In the genomic region with DNA sequence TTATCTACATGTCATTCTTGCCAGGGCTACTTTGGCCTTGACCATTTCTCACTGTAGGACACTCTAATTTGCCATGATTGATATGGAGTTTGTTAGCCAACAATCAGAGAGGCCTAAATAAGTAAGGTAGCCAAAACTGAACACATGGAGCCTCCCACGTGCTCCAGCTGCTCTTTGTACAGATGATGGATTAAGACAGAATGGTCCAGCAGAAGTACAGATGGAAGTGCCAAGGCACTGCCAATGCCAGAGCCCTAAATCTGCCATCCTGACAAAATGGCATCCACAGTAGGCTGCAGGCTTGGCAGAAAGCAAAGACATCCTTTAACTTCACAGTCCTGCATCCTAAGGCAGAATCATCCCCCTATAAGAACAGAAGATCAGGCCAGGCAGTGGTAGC, we compare ENCODE assay signal across 19 mouse cellular contexts.
A peak's percentile ranks its signal among the peaks of the same experiment; 100 is the strongest.
DNase-seq lines count a peak whose midpoint lies in the region; ATAC-seq and TF ChIP-seq lines count a peak whose summit lies in the region.
"Had no signal": no experiment of that assay in that cellular context is flagged by ENCODE, and none has a peak within 500 bp of the region (broad histone marks: within the 10 kb centered on the region; RNA-seq: fewer than 3 reads in every experiment).

No protein-coding gene starts in this region.

- 65% methylated on average over 1 of the region's 1 CpGs for WGBS in hindbrain, embryonic 13.5 days
- 59% methylated on average over 1 of the region's 1 CpGs for WGBS in hindbrain, embryonic 10.5 days
- 50% methylated on average over 1 of the region's 1 CpGs for WGBS in forebrain, postnatal 0 days

- H3K36me3 ChIP-seq in hindbrain, embryonic 13.5 days, result no peaks in the 10 kb centered on the region
- H3K36me3 ChIP-seq in hindbrain, embryonic 10.5 days, result no peaks in the 10 kb centered on the region
- H3K36me3 ChIP-seq in forebrain, postnatal 0 days (ENCODE audit: insufficient read depth), result no peaks in the 10 kb centered on the region
- H3K36me3 ChIP-seq: heart, embryonic 12.5 days; limb, embryonic 12.5 days; liver, embryonic 15.5 days; midbrain, embryonic 15.5 days; neural tube, embryonic 12.5 days had no signal

- H3K4me2 ChIP-seq in hindbrain, embryonic 13.5 days, result no peak overlapping the region
- H3K4me2 ChIP-seq in forebrain, postnatal 0 days (ENCODE audit: low read depth), result no peak overlapping the region
- H3K4me2 ChIP-seq: heart, embryonic 12.5 days; limb, embryonic 12.5 days; liver, embryonic 15.5 days; midbrain, embryonic 15.5 days; neural tube, embryonic 12.5 days had no signal

- H3K4me1 ChIP-seq in hindbrain, embryonic 13.5 days (replicated peaks), result no peaks in the 10 kb centered on the region
- no peaks in the 10 kb centered on the region for H3K4me1 ChIP-seq in hindbrain, embryonic 10.5 days (replicated peaks)
- no peaks in the 10 kb centered on the region for H3K4me1 ChIP-seq in forebrain, postnatal 0 days (ENCODE audit: insufficient read depth)
- H3K4me1 ChIP-seq: heart, embryonic 12.5 days; limb, embryonic 12.5 days; liver, embryonic 15.5 days; megakaryocyte, embryonic 14.5 days; midbrain, embryonic 15.5 days; neural tube, embryonic 12.5 days had no signal

- no peaks in the 10 kb centered on the region for H3K9me3 ChIP-seq in hindbrain, embryonic 13.5 days
- no peaks in the 10 kb centered on the region for H3K9me3 ChIP-seq in hindbrain, embryonic 10.5 days
- H3K9me3 ChIP-seq in forebrain, postnatal 0 days (ENCODE audit: low read length), result no peaks in the 10 kb centered on the region
- H3K9me3 ChIP-seq: heart, embryonic 12.5 days; limb, embryonic 12.5 days; liver, embryonic 15.5 days; megakaryocyte, embryonic 14.5 days; midbrain, embryonic 15.5 days; neural tube, embryonic 12.5 days had no signal

- ATAC-seq in hindbrain, embryonic 13.5 days (ENCODE audit: low FRiP score), result peak; percentile 32; the same call in 1 of the 2 replicates
- peak; percentile 64 for ATAC-seq in forebrain, postnatal 0 days
- ATAC-seq: intestine, embryonic 16.5 days; lung, postnatal 0 days; midbrain, embryonic 15.5 days had no signal

- no peak overlapping the region for H3K4me3 ChIP-seq in hindbrain, embryonic 13.5 days
- H3K4me3 ChIP-seq in hindbrain, embryonic 10.5 days, result no peak overlapping the region
- H3K4me3 ChIP-seq in forebrain, postnatal 0 days (ENCODE audit: low read depth, low read length), result no peak overlapping the region
- H3K4me3 ChIP-seq: erythroblast, embryonic 14.5 days; heart, embryonic 12.5 days; limb, embryonic 12.5 days; liver, embryonic 15.5 days; megakaryocyte, embryonic 14.5 days; midbrain, embryonic 15.5 days; neural tube, embryonic 12.5 days had no signal

- no peak for TF ChIP-seq POLR2A in brain, embryonic 14.5 days (IDR thresholded peaks at IDR 0.05; ENCODE audit: borderline replicate concordance, extremely low read depth, insufficient read depth, insufficient read length, poor library complexity, severe bottlenecking)

- DNase-seq in hindbrain, embryonic 10.5 days (ENCODE audit: low spot score), result no peak
- DNase-seq in brain, embryonic 14.5 days (ENCODE audit: low read depth), result peak; percentile 60
- peak; percentile 28 for DNase-seq in forebrain, postnatal 0 days
- DNase-seq in layer of hippocampus, adult 9-11 months, result peak; percentile 57
- DNase-seq in thymus, postnatal 10 days (ENCODE audit: low spot score in 2 of 2), result no peak
- no peak for DNase-seq in frontal cortex, postnatal 14 days (ENCODE audit: low spot score in 2 of 2)
- DNase-seq: cerebellum, adult 11 months; kidney, postnatal 14 days; thymus, postnatal 36 days had no signal

- H3K27ac ChIP-seq in hindbrain, embryonic 13.5 days, result no peak overlapping the region
- no peak overlapping the region for H3K27ac ChIP-seq in hindbrain, embryonic 10.5 days
- no peak overlapping the region for H3K27ac ChIP-seq in forebrain, postnatal 0 days (ENCODE audit: low read depth, low read length)
- H3K27ac ChIP-seq: limb, embryonic 12.5 days; liver, embryonic 15.5 days; midbrain, embryonic 15.5 days; neural tube, embryonic 12.5 days had no signal

- no peaks in the 10 kb centered on the region for H3K27me3 ChIP-seq in hindbrain, embryonic 13.5 days
- H3K27me3 ChIP-seq in hindbrain, embryonic 10.5 days (ENCODE audit: insufficient read depth, poor library complexity, severe bottlenecking), result no peaks in the 10 kb centered on the region
- H3K27me3 ChIP-seq in forebrain, postnatal 0 days (ENCODE audit: insufficient read depth, low read length), result no peaks in the 10 kb centered on the region
- H3K27me3 ChIP-seq: heart, embryonic 12.5 days; limb, embryonic 12.5 days; liver, embryonic 15.5 days; megakaryocyte, embryonic 14.5 days; midbrain, embryonic 15.5 days; neural tube, embryonic 12.5 days had no signal

- H3K9ac ChIP-seq in hindbrain, embryonic 13.5 days, result no peak overlapping the region
- no peak overlapping the region for H3K9ac ChIP-seq in forebrain, postnatal 0 days
- H3K9ac ChIP-seq: heart, embryonic 12.5 days; limb, embryonic 12.5 days; liver, embryonic 15.5 days; midbrain, embryonic 15.5 days; neural tube, embryonic 12.5 days had no signal

- no peak for TF ChIP-seq CTCF in brain, embryonic 14.5 days (IDR thresholded peaks at IDR 0.05; ENCODE audit: borderline replicate concordance, extremely low read depth, insufficient read depth, insufficient read length)
- TF ChIP-seq CTCF in forebrain, postnatal 0 days (IDR thresholded peaks at IDR 0.05; ENCODE audit: low read depth), result no peak

Comparison
In these comparisons a context has a peak if more than half of its experiments do, and no peak if none do; other contexts are left out.
1. DNase-seq: peak in brain, embryonic 14.5 days (single experiment), forebrain, postnatal 0 days (single experiment) and layer of hippocampus, adult 9-11 months (single experiment); none in hindbrain, embryonic 10.5 days (single experiment), thymus, postnatal 10 days (0 of 2) and frontal cortex, postnatal 14 days (0 of 2).